Mouse (Mus musculus) megakaryocyte-erythroid progenitor cell, adult 5-6 weeks (primary cell): ENCODE measurements around the gene 1700012P22Rik. TPM values are rescaled to one million over a fixed set of nuclear protein-coding genes. Genes with fewer than 3 reads are reported as not detected.

ENCODE experiments used
- ATAC-seq: replicated peaks from 2 replicates; pipeline ENCODE4 v1.8.0; 2016; ENCODE audit warnings: mild to moderate bottlenecking, inconsistent platforms; ENCODE audit not compliant: severe bottlenecking, poor library complexity, low FRiP score, low TSS enrichment
- total RNA-seq, 2 experiments: library from RNA; stranded (forward) in 1 of 2; stranded (reverse) in 1 of 2; fragments of 200-1000, 215-1000 nt in 1 of 2; fragments of >200 nt in 1 of 2; fragmentation: Nextera tagmentation in 1 of 2; gene quantifications; 2 replicates each; pipeline ENCODE4 v1.2.3; 2014 to 2017

The 1700012P22Rik gene
- total RNA-seq (2014; fragmentation: Nextera tagmentation) (not detected in 2 replicates), total RNA-seq (2017) (not detected in 2 replicates)

- ATAC-seq, result no peak
Observed at GRCm38 (mm10) chr4:144438672-144439071, at the start of gene 1700012P22Rik. TSS of gene 1700012P22Rik (minus strand) at chr4:144438772.

- ATAC-seq, result no peak
Observed at GRCm38 (mm10) chr4:144468091-144468490, 29.5 kb upstream of the 1700012P22Rik start.

GRCm38 (mm10) chr4:144465206-144465605 is 26.6 kb upstream of the 1700012P22Rik start:
- no peak for ATAC-seq

GRCm38 (mm10) chr4:144463656-144464055 is 25.1 kb upstream of the 1700012P22Rik start, which contains the start of gene Aadacl3:
TSS of gene Aadacl3 (minus strand) at chr4:144463756.
- ATAC-seq, result no peak

- ATAC-seq, result no peak
Observed at GRCm38 (mm10) chr4:144453217-144453616, 14.6 kb upstream of the 1700012P22Rik start, which contains the start of gene Gm9944. TSS of gene Gm9944 (minus strand) at chr4:144453317.

- ATAC-seq, result no peak
Observed at GRCm38 (mm10) chr4:144448546-144448945, 10.0 kb upstream of the 1700012P22Rik start.

GRCm38 (mm10) chr4:144441582-144441981 is 3.0 kb upstream of the 1700012P22Rik start:
- ATAC-seq, result no peak

GRCm38 (mm10) chr4:144441095-144441494 is 2.5 kb upstream of the 1700012P22Rik start:
- ATAC-seq, result no peak

GRCm38 (mm10) chr4:144433216-144433615 is 5.4 kb downstream of the 1700012P22Rik start:
- ATAC-seq, result no peak

GRCm38 (mm10) chr4:144430723-144431122 is 7.8 kb downstream of the 1700012P22Rik start:
- no peak for ATAC-seq

GRCm38 (mm10) chr4:144428868-144429267 is 9.7 kb downstream of the 1700012P22Rik start:
- ATAC-seq, result no peak

- no peak for ATAC-seq
Observed at GRCm38 (mm10) chr4:144424590-144424989, 14.0 kb downstream of the 1700012P22Rik start.

- 0 out of 2 replicates have a peak, but pooled peaks have one; percentile 65 for ATAC-seq
Observed at GRCm38 (mm10) chr4:144420644-144421043, 17.9 kb downstream of the 1700012P22Rik start.

GRCm38 (mm10) chr4:144408290-144408689 is 30.3 kb downstream of the 1700012P22Rik start, which contains the start of gene Pramef12:
TSS of gene Pramef12 (minus strand) at chr4:144408464.
- no peak for ATAC-seq

GRCm38 (mm10) chr4:144406261-144406660 is 32.3 kb downstream of the 1700012P22Rik start:
- ATAC-seq, result no peak

- no peak for ATAC-seq
Observed at GRCm38 (mm10) chr4:144404456-144405086, 34.0 kb downstream of the 1700012P22Rik start.

- no peak for ATAC-seq
Observed at GRCm38 (mm10) chr4:144402712-144403111, 35.9 kb downstream of the 1700012P22Rik start.

GRCm38 (mm10) chr4:144396316-144396715 is 42.3 kb downstream of the 1700012P22Rik start:
- no peak for ATAC-seq

GRCm38 (mm10) chr4:144377911-144378310 is 60.7 kb downstream of the 1700012P22Rik start, which contains the start of gene Pramef20:
TSS of gene Pramef20 (minus strand) at chr4:144377933.
- ATAC-seq, result no peak
